16 mouse cellular contexts compared by ENCODE assay signal in the genomic region with DNA sequence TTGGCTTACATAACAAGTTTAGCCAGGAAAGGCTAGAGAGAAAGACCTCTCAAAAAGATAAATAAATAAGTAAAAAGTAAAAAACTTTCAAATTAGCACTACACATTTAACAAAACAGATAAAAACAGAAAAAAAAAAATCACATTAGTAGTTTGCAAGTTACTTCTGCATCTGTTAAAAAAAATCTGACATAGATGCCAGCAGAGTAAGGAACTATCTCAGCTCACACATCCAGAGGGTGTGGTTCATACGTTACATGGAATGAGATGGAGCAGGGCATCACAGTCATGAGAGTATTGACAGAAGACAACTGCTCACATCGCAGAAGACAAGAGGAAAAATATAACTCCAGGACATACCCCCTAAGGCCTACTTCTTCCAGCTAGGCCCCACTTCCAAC.
"Had no signal": no experiment of that assay in that cellular context is flagged by ENCODE, and none has a peak within 500 bp of the region (broad histone marks: within the 10 kb centered on the region; RNA-seq: fewer than 3 reads in every experiment).

No protein-coding gene starts in this region.

- H3K27ac ChIP-seq: neural tube, embryonic 13.5 days; neural tube, embryonic 15.5 days; stomach, embryonic 15.5 days; stomach, postnatal 0 days had no signal

- H3K36me3 ChIP-seq: neural tube, embryonic 13.5 days; neural tube, embryonic 15.5 days; stomach, embryonic 15.5 days had no signal

- H3K9me3 ChIP-seq: neural tube, embryonic 13.5 days; neural tube, embryonic 15.5 days; stomach, embryonic 15.5 days had no signal

- DNase-seq: retina, postnatal 1 day; right cerebral cortex, adult 18-20 months; right cerebral cortex, postnatal 14 days; right cerebral cortex, postnatal 25 days; right cerebral cortex, postnatal 4 days; spleen, adult 18-20 months; thymus, adult 18-20 months; thymus, adult 2 months; thymus, postnatal 14 days; thymus, postnatal 25 days; thymus, postnatal 36 days; thymus, postnatal 4 days had no signal

- H3K4me1 ChIP-seq: neural tube, embryonic 13.5 days; neural tube, embryonic 15.5 days; stomach, embryonic 15.5 days had no signal

- H3K27me3 ChIP-seq: neural tube, embryonic 13.5 days; neural tube, embryonic 15.5 days; stomach, embryonic 15.5 days had no signal

- H3K4me3 ChIP-seq: neural tube, embryonic 13.5 days; neural tube, embryonic 15.5 days; stomach, embryonic 15.5 days had no signal

- H3K9ac ChIP-seq: neural tube, embryonic 13.5 days; neural tube, embryonic 15.5 days; stomach, embryonic 15.5 days had no signal
